Mouse (Mus musculus) kidney, adult 9 months (tissue): ENCODE data around the gene Nod2.
A peak's percentile ranks its signal among the peaks of the same experiment; 100 is the strongest.

Experiments used
- DNase-seq: peaks from one replicate; pipeline ENCODE4 v3.0.0; 2022

Gene Nod2

GRCm38 (mm10) chr8:88646837-88647778, at the start of gene Nod2:
TSS of gene Nod2 (plus strand) at chr8:88647315.
- peak; percentile 96 for DNase-seq

GRCm38 (mm10) chr8:88598578-88598977, 48.5 kb upstream of the Nod2 start:
- DNase-seq, result no peak

DNA sequence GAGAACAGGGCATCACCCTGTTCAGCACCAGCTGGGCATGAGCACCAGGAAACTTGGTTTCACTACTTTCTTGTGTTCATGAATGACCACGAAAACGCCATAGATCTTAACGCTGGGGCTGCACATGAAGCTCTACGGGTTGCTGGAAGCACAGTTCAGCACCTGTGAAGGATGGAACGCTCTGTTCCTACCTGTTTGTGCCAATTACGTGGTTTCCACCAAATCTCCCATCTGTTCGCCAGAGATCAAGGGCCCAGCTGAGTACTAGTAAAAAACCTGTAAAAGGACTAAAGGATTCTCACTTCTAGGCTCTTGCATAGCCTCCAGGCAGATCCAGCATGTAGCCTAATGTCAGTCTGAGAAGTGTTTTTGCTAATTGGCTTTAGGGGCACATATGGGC, 47.6 kb upstream of the Nod2 start:
- DNase-seq, result no peak

GRCm38 (mm10) chr8:88603446-88603989, 43.6 kb upstream of the Nod2 start:
- DNase-seq, result no peak

DNA sequence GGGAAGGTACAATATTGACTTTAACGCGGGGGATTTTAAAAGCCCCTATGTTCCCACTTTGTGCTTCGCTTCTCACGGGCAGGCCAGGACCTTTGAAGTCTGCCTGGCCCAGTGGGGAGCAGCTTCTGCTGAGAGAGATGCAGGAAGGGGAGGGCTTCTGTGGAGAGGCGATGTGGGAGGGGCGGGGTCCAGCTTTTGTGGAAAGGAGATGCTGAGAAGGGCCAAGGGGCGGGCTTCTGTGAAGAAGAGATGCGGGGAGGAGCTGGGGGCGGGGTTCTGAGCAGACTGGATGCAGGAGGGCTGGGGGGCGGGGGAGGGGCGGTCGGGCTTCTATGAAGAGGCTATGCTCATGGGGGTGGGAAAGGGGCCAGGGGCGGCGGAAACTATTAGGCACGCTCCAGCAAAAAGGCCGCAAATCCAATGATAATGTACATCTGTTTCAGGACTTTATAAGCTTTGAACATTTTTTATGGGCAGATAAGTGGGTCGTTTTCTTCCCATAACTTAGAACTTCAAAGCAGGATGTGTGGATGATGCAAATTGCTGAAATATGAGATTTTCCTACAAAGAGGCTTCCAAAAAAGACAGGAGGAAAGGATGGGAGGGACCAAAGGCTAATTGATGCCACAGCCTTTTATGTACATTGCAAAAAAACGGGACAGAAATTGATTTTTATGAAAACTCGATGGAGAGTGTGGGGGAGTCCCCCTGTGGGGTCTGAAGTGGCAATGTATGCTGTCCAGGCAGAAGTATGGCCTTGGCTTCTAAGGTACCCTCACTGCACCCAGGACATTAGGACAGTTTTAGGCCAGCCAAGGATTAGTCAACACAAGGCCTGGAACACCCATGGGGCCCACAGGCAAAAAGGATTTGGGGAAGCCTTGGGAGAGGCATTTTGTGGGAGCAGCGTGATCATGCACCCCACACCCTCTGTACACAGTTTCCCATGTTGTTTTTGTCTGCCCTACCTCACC, 42.8 kb upstream of the Nod2 start:
- peak; percentile 13 for DNase-seq

- no peak for DNase-seq
Observed at GRCm38 (mm10) chr8:88605361-88606040, 41.6 kb upstream of the Nod2 start.

- no peak for DNase-seq
Observed at GRCm38 (mm10) chr8:88609036-88609435, 38.1 kb upstream of the Nod2 start.

DNA sequence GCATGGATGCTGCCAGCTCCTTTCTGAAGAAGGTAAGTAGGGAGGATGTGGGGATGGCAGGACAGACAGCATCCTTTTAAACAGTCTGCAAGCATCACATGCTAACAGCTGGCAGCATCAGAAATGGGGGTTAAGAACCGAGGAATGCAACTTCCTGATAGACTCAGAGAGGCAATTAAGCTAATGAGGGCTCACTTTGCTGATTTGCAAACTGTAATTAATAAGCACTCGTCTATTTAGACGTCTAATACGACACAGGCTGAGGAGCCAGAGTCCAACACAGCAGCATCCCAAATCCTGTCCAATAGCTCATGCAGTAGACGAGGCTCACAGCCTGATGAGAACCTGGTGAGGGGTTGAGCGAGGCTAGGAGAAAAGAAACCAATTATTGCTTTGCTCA, 36.8 kb upstream of the Nod2 start:
- DNase-seq, result no peak

DNA sequence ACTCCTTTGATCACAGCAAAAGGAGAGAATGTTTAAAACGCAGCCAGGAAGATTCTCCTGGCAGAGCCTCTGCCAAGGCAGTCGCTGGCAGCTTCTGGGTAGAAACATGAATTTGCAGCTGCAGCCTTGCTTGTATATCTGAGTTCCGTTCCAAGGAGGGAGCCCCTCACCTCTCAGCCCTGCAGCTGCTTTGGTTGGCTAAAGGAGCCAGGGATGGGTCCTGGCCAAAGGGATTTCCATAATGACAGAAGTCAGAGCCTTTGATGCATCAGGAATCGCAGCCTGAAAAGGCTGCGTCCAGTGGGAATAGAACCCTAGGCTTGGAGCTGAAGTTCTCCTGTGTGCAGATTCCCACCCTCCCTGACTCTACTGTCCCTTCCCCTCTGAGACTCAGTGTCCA, 32.1 kb upstream of the Nod2 start:
- DNase-seq, result no peak

DNA sequence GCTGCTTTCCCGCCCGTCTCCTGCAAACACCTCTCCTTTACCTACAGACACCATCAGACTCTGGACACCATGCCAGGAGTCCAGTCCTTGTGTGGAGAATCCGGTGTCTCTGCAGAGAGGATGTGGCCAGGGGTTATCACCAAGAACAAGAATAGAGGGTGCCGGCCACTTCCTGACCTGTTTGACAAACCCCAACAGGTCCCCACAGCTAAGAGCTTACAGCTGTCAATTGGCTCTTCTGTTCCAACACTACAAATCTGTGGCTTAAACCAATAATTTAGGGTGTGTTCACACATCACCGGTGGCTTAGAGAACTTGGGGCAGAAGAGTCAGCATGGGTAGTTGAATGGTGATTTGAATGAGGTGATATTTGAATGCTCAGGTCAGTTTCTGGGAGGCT, 28.5 kb upstream of the Nod2 start:
- DNase-seq, result no peak

DNA sequence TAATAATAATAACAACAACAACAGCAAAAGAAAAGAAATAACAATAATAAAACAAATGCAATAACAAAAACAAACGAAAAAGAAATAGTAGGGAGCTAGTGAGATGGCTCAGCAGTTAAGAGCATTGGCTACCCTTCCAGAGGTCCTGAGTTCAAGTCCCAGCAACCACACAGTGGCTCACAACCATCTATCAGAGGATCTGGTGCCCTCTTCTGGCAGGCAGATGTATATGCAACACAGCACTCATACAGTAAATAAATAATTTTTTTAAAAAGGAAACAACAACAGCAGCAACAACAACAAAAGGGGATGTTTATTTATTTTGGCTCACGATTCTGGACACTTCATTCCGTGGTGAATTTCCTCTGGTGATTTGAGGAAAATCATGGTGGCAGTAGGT, 27.6 kb upstream of the Nod2 start:
- DNase-seq, result no peak

DNA sequence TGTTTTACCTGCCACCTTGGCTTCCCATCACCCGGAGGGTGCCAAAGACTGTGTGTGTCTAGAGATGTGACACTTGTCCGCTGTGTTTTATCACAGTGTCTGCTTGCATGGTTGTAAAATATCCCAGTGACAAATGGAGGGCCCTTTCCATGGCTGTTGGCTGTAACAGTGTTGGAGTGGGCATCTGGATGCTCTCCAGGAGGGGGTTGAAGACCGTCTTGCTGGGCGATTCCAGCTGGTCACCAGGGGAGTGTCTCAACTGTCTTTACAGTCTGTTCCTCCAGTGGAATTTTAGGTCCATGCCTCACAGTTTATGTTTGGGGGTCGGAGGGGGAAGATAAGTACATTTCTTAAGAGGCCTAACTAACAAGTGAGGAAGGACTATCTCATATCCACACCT, 26.2 kb upstream of the Nod2 start:
- no peak for DNase-seq

DNA sequence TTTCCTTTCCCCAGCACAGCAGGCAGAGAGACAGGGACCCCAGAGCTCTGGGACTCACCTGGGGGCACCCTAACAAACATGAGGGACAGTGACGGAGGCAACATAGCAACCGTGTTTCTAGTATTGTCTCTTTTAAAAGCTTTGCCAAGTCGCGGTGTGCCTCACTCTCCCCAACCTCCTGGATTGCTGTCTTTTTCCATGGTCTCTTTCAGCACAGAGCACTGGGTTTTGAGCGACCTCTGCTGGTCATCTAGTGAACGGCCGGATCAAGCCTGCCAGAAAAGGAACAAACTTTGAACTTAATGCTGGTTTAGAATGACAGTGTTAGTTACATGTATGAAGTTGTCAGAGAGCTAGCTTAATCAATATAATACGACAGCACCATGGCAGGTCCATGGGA, 25.7 kb upstream of the Nod2 start:
- DNase-seq, result peak; percentile 78

DNA sequence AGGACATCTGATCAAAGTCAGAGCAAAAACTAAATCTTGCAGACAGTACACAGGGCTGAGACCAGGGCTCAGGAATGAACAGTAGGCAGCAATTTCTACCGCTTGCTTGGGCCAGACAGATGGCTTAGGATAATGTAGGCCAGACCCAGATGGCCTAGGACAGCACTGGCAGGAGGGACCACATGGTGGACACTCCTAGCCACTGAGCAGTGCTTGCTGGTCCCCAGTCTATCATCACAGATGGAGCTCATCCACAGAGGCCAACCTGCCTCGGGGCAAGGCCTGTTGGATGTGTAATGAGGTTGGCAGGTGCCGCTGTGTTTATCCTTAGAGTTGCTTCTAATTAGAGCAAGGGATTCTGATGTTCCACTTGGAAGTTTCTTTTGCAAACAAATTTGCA, 23.8 kb upstream of the Nod2 start:
- DNase-seq, result no peak

- no peak for DNase-seq
Observed at GRCm38 (mm10) chr8:88624276-88624675, 22.8 kb upstream of the Nod2 start.

DNA sequence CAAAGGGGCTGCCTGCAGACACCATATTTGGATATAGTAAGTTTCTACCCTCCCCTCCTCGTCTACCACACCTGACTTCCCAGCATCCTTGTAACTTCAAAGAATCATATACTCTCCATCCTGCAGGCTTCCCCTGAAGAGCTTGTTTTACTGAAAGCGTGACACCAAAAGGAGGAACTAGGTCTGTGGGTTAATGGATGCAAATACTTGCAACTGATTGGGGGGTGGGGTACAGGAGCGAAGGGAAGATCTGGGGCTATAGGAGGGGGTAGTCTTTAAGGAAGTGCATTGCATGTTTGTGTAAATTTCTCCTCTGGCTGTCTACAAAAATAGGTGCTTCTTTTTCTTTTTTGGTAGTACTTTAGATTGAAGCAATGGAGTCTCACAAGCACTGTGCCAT, 20.7 kb upstream of the Nod2 start:
- no peak for DNase-seq

- no peak for DNase-seq
Observed at GRCm38 (mm10) chr8:88626940-88627264, 20.2 kb upstream of the Nod2 start.

DNA sequence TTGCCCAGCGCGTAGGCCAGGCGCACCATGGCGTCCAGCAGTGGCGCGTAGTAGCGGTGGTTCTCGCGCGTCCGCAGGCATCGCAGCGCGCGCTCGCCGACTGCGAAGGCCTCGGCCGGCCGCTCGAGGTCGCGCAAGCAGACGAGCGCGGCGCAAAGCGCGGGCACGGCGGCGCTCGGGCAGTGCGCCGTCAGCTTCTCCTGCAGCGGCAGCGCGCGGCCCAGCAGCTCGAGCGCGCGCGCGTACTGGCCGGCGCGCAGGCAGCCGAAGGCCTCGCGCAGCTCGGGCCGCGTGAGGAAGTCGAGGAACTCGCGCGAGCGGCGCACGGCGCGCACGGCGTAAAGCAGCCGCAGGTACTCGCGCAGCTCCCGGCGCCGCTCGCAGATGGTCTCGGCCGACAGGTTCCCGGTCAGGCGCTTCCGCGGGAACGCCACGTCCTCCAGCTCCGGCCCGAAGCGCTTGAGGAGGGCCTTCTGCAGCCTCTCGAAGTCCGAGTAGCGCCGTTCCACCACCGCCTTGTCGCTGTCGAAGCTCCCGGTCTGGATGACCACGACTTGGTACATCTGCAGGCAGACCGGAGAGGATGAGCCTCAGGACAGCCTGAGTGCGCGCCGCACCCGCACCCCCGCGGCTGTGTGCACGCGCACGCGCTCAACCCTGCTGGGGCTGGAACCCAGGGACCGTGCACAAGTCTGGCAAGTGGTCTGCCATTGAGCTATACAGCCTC, 19.7 kb upstream of the Nod2 start:
- DNase-seq, result peak; percentile 69

DNA sequence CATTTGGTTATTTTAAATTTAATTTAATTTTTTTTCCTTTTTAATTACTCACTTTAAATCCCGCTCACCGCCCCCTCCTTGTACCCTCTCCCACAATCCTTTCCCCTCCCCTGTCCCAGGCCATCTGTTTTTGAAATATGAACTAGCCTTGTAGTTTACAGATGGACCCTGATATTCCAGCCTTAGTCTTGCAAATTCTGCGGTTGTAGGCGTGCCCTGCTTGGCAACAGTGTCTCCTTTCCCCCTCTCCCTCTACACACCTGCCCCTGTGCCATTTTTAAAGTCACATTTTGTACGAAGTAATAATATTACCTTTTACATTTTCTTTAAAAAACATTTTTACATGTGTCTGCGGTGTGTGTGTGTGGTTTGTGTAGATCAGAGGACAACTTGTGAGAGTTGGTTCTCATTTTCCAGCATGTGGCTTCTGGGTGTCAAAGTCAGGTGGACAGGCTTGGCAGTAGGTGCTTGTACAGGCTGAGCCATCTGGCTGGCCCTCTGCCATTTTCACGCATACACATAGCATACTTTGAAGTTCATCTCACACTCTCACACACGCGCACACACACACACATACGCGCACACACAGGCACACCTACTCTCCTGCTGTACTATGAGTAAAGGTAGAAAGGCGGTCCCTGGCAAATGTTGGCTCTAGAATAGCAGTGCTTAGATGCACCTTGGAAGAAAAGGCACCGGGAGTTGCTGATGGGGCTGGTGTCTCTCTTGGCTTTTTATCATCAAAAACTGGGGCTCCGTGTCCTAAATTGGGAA, 18.9 kb upstream of the Nod2 start:
- no peak for DNase-seq

DNA sequence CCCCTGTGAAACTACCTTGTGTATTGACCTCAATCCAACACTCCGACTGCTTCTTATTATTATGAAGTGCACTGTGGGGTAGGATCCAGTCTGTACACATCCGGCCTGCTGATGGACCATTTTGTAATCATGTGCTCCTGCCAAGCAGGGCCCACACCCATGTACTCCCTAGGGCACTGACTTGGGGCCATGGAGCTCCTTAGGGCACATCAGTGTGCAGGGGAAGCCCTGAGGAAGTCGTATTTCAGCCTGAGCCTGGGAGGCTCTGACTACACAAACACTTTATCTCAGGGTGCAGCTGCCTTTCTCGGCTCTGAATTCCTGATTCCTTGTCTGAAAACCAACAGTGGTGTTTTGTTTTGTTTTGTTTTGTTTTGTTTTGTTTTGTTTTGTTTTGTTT, 16.9 kb upstream of the Nod2 start:
- DNase-seq, result peak; percentile 51

DNA sequence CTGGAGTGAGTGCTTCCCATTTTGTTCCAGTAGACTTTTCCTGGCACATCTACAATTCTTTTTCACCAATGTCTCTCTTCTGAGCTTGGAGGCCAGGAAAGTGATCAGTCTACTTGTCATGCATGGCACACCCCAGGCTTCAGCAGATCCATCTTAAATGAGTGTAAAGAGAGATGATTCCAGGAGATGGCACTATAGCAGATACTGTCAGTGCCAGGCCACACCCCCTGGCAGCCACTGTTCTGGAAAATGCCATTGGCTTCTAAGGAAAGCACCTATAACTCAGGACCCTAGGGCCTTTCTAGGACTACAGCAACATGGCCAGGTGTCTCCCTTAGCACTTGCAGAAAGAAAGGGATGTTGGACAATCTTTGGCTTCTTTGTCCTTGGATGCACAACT, 16.0 kb upstream of the Nod2 start:
- peak; percentile 79 for DNase-seq
